In genomic region chr5:21420609-21421008, GRCm38 (mm10) we compare ENCODE assay signal across 12 mouse cellular contexts. TPM values are rescaled to one million over a fixed set of nuclear protein-coding genes. Genes with fewer than 3 reads are reported as not detected.
DNase-seq lines count a peak whose midpoint lies in the region; ATAC-seq and TF ChIP-seq lines count a peak whose summit lies in the region.
"Had no signal": no experiment of that assay in that cellular context is flagged by ENCODE, and none has a peak within 500 bp of the region (broad histone marks: within the 10 kb centered on the region; RNA-seq: fewer than 3 reads in every experiment).

No protein-coding gene starts in this region.

- TF ChIP-seq EP300 in heart, postnatal 0 days (IDR thresholded peaks at IDR 0.05; ENCODE audit: low read depth), result no peak
- TF ChIP-seq EP300 in lung, postnatal 0 days (IDR thresholded peaks at IDR 0.05), result no peak

- peak; percentile 64 for TF ChIP-seq CTCF in heart, postnatal 0 days (IDR thresholded peaks at IDR 0.05; ENCODE audit: low read depth)
- TF ChIP-seq CTCF in lung, postnatal 0 days (IDR thresholded peaks at IDR 0.05), result peak; percentile 64

- H3K9ac ChIP-seq in heart, postnatal 0 days (replicated peaks; ENCODE audit: low read depth, low read length), result no peak overlapping the region
- H3K9ac ChIP-seq in lung, postnatal 0 days (replicated peaks; ENCODE audit: low read depth), result no peak overlapping the region
- H3K9ac ChIP-seq: limb, embryonic 15.5 days had no signal

- H3K27ac ChIP-seq in heart, postnatal 0 days (ENCODE audit: low read depth), result no peak overlapping the region
- H3K27ac ChIP-seq in lung, postnatal 0 days (ENCODE audit: low read length), result no peak overlapping the region
- H3K27ac ChIP-seq: limb, embryonic 15.5 days had no signal

- no peaks in the 10 kb centered on the region; the same call in 1 of the 2 replicates for H3K9me3 ChIP-seq in heart, postnatal 0 days (replicated peaks; ENCODE audit: control insufficient read depth, low read length)
- no peaks in the 10 kb centered on the region for H3K9me3 ChIP-seq in lung, postnatal 0 days (ENCODE audit: low read length)
- H3K9me3 ChIP-seq: limb, embryonic 15.5 days had no signal

- H3K4me2 ChIP-seq in heart, postnatal 0 days (ENCODE audit: low read depth, low read length), result no peak overlapping the region
- H3K4me2 ChIP-seq in lung, postnatal 0 days (replicated peaks; ENCODE audit: low read depth, low read length), result no peak overlapping the region
- H3K4me2 ChIP-seq: limb, embryonic 15.5 days had no signal

- WGBS in heart, postnatal 0 days, result 16% methylated on average over 1 of the region's 1 CpGs
- WGBS in lung, postnatal 0 days, result 8% methylated on average over 1 of the region's 1 CpGs

- ATAC-seq in heart, postnatal 0 days (ENCODE audit: insufficient read depth, low read depth), result no peak
- no peak for ATAC-seq in lung, postnatal 0 days

- H3K4me1 ChIP-seq in heart, postnatal 0 days (ENCODE audit: control insufficient read depth, insufficient read depth), result no peaks in the 10 kb centered on the region
- peaks cover 5% of the 10 kb centered on the region; the same call in 1 of the 2 replicates for H3K4me1 ChIP-seq in lung, postnatal 0 days (ENCODE audit: insufficient read depth, low read depth, low read length)

- no peaks in the 10 kb centered on the region for H3K27me3 ChIP-seq in heart, postnatal 0 days (ENCODE audit: control insufficient read depth, insufficient read depth, low read length)
- no peaks in the 10 kb centered on the region for H3K27me3 ChIP-seq in lung, postnatal 0 days (replicated peaks; ENCODE audit: insufficient read depth, low read length)
- H3K27me3 ChIP-seq: limb, embryonic 15.5 days had no signal

- no peaks in the 10 kb centered on the region for H3K36me3 ChIP-seq in heart, postnatal 0 days (replicated peaks; ENCODE audit: control insufficient read depth, insufficient read depth, low read length)
- no peaks in the 10 kb centered on the region for H3K36me3 ChIP-seq in lung, postnatal 0 days (ENCODE audit: insufficient read depth, low read length)
- H3K36me3 ChIP-seq: limb, embryonic 15.5 days had no signal

- peak; percentile 43 for DNase-seq in heart, postnatal 0 days (ENCODE audit: low spot score)
- DNase-seq in heart, adult 11 months, result no peak
- peak; percentile 58 for DNase-seq in lung, postnatal 0 days (ENCODE audit: low spot score)
- DNase-seq in lung, postnatal 14 days, result no peak
- peak; percentile 76 for DNase-seq in adipocyte (ENCODE audit: low spot score)
- DNase-seq in retina, postnatal 7 days (ENCODE audit: low read depth, low spot score), result peak; percentile 16
- DNase-seq in adrenal gland, adult 8-10 months, result no peak
- DNase-seq in gastrocnemius, postnatal 10 days, result no peak
- DNase-seq: cerebellum, postnatal 36 days; gastrocnemius, postnatal 36 days had no signal

- no peak overlapping the region for H3K4me3 ChIP-seq in heart, postnatal 0 days (ENCODE audit: low read depth, low read length)
- H3K4me3 ChIP-seq in lung, postnatal 0 days (ENCODE audit: low read depth, low read length), result no peak overlapping the region
- H3K4me3 ChIP-seq: limb, embryonic 15.5 days; myocyte had no signal

RNA-seq across cellular contexts. Expression of gene Ccdc146, which starts 3.9 kb away (rescaled TPM):
- total RNA-seq in heart, postnatal 0 days (2014; rRNA removed; ENCODE audit: low replicate concordance), result 0.08 TPM in 1 of 2 replicates, not detected in the other
- 4.1 and 4.2 TPM in 2 replicates for polyA plus RNA-seq in heart, postnatal 0 days (2015; fragmentation: Nextera tagmentation; extraction: Ambion mirVana)
- polyA plus RNA-seq in lung, postnatal 0 days (2015; fragmentation: Nextera tagmentation; extraction: Ambion mirVana), result 3.4 and 6.0 TPM in 2 replicates
- under 1 TPM in 3 of 4 experiments, not detected in 1; 0.12 to 0.37 (median 0.28) TPM for total RNA-seq in adrenal gland, adult 8-10 months (2022)
- total RNA-seq in gastrocnemius, postnatal 10 days (2021), result 1 to 10 TPM in 1 of 2 experiments, under 1 TPM in 1; 0.75 to 1.3 TPM
- polyA plus RNA-seq: limb, embryonic 15.5 days; myocyte had no signal

RNA-seq across cellular contexts. Expression of gene Fam185a, which starts 4.1 kb away (rescaled TPM):
- total RNA-seq in heart, postnatal 0 days (2014; rRNA removed; ENCODE audit: low replicate concordance), result 11.9 and 23.4 TPM in 2 replicates
- polyA plus RNA-seq in heart, postnatal 0 days (2015; fragmentation: Nextera tagmentation; extraction: Ambion mirVana), result 6.8 and 6.9 TPM in 2 replicates
- 1.7 and 2.8 TPM in 2 replicates for polyA plus RNA-seq in lung, postnatal 0 days (2015; fragmentation: Nextera tagmentation; extraction: Ambion mirVana)
- 10 to 100 TPM; 14.7 to 19.2 (median 16.1) TPM for total RNA-seq in adrenal gland, adult 8-10 months (2022)
- total RNA-seq in gastrocnemius, postnatal 10 days (2021), result 1 to 10 TPM; 5.5 to 5.6 TPM

RNA-seq across cellular contexts. Expression of gene Fgl2, which starts 48.2 kb away (rescaled TPM):
- 63.2 and 79.5 TPM in 2 replicates for total RNA-seq in heart, postnatal 0 days (2014; rRNA removed; ENCODE audit: low replicate concordance)
- 44.2 and 54.4 TPM in 2 replicates for polyA plus RNA-seq in heart, postnatal 0 days (2015; fragmentation: Nextera tagmentation; extraction: Ambion mirVana)
- polyA plus RNA-seq in lung, postnatal 0 days (2015; fragmentation: Nextera tagmentation; extraction: Ambion mirVana), result 8.7 and 10.5 TPM in 2 replicates
- 10 to 100 TPM in 2 of 4 experiments, 1 to 10 TPM in 2; 6.8 to 19.1 (median 11.5) TPM for total RNA-seq in adrenal gland, adult 8-10 months (2022)
- total RNA-seq in gastrocnemius, postnatal 10 days (2021), result 1 to 10 TPM; 5.8 to 6.3 TPM

Comparison
In these comparisons a context has a peak if more than half of its experiments do, and no peak if none do; other contexts are left out.
1. DNase-seq: peak in heart, postnatal 0 days (single experiment), lung, postnatal 0 days (single experiment), adipocyte (single experiment) and retina, postnatal 7 days (single experiment); none in heart, adult 11 months (single experiment), lung, postnatal 14 days (single experiment), adrenal gland, adult 8-10 months (single experiment) and gastrocnemius, postnatal 10 days (single experiment).